Mouse (Mus musculus): ENCODE results near the gene Pbsn.
"Not testable (repeated sequence)": the region's sequence is repeated elsewhere in the genome, so short reads cannot be mapped to it uniquely, and the experiment has no call there.

Pbsn gene

DNA sequence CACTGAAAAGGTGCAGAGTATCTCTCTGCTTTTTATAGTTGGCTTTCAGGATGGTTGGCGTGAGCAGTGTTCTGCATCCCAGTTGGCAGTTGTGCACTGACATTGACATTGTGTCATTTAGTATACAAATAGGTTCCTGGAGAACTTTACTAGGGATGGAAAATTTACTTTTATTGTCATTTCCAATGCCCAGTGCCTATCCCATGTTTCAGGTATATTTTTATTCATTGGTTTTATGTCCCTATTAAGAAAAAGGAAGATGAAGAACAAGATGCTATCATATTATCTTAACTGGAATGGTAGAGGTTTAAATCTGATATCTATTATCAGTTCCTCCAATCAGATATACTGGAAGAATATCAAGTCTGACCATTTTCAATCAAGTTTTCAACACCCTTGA is at the start of gene Pbsn:
Gene Pbsn, minus strand, starts transcription at position 101 of the 400 bp plus-strand sequence.
- DNase-seq: no peak

GRCm38 (mm10) chrX:77880033-77880432 is 26.6 kb upstream of the Pbsn start:
- DNase-seq: not testable (repeated sequence)

DNA sequence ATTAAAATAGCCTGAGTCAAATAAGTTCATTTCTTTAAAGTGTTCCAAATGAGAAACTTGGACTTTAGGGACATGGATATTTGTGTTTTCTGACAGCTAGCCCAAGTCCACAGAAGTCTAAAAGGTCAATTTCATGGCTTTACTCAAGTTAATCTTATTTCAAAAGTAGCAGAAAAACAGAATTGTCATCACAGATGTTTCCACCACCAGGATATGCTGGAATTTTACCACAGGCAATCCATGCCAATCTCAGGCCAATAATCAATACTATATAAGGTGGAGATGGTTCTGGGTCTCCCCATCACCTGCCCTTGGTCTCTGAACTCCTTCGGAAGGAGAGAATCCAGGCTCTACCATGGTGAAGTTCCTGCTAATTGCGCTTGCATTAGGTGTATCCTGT is 11.0 kb upstream of the Pbsn start, which contains the start of gene Gm14744:
Gene Gm14744, plus strand, starts transcription at position 301 of the 400 bp plus-strand sequence.
- DNase-seq: not testable (repeated sequence)

DNA sequence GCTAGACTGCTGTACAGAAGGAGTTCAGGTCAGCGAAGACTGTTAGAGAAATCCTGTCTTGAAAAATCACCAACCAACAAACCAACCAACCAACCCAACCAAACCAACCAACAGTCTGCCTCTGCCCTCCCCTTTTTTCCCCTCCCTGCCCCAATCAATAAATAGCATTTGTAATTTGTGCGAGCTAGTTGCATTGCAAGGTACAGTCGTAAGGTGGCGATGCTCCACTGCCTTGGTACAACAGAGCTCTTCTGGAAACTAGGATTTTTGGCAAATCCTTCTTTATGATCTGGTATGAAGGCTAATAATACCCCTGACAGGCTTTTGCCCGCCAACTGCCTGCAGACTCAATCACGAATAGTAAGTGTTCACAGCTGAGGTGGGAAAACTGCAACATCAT is 41.4 kb downstream of the Pbsn start:
- DNase-seq: peak; percentile 8

DNA sequence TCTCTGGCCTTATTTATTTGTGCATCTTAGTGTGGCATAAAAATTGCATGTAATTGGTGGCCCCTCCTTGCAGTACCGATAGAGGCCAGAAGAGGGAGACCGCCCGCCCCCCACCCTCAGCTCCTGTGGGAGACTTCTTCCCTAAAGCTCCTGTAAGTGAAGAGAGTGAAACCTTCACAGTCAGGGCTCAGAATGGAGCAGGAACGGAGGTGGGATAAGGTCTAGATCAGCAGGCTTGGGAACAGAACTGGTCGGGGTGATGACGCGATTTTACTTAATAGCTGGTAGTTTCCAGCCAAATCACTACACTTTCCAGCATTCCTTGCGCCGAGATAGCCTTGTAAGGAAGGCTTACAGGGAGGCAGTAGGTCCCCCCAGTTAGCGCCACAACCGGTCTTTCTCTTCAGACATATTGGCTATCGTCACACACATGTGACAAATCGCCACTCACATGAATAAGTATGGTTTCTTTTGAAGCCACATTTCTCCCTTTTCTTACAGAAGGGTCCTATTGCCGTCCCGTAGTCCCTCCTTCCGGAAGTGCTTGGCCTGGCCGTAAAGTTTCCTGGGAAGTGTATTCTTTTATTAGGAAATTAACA is 42.7 kb downstream of the Pbsn start:
- peak; percentile 41 for DNase-seq

DNA sequence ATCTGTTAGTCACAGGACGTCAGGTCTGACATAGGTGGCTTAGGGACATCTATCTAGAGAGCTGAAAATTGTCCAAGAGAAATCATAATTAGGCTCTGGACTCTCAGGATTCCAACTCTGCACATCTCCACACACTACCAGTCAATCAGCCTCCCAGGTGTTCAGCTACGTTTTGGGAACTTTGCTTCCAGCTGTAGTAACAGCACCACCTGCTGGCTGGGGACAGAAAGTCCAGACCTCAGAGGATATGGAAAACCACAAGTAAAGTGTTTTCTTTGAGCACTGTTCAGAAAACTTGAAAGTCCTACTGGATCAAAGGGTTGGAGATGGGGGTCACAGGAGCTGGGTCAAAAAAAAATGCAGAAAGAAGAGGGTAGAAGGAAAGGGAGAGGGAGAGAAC is 44.8 kb downstream of the Pbsn start:
- DNase-seq: no peak

DNA sequence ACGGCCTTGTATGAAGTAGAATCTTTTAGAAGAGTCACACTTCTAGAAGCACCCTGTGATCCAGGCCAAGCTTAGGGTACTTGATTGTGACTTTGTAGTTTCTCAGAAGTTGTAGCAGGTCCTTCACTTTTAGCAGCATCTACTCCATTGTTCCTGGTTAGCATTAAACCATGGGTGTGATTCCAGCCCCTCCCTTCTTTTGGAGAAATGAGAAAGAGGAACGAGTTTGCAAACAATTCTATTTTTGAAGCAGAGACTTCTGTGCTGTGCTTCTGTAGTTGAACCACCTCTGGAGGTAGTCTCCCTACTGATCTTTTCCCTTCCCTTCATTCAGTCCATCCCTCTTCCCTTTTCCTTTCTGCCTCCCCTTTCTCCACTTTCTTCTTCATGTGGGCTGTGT is 51.1 kb downstream of the Pbsn start:
- DNase-seq: no peak

GRCm38 (mm10) chrX:77801543-77801942 is 51.9 kb downstream of the Pbsn start:
- DNase-seq: no peak

GRCm38 (mm10) chrX:77799554-77799953 is 53.9 kb downstream of the Pbsn start:
- DNase-seq: no peak

DNA sequence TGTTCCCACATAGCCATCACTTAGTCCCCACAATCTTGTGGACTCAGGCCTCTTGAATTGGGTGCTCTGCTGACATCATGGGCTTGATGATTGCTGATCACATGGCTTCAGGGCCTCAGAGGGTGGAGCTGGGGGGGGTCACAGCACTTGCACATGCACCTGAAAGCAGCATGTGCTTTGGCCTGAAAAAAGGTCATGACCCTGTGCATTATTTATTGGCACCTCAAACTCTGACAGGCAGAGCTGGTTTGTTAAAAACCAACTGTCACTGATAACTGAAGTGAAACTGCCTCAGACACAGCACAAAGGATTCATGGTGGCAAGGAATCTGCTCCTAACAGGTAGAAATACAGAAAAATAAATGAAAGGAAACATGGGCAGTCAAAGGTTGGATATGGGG is 55.6 kb downstream of the Pbsn start:
- DNase-seq: no peak

- no peak for DNase-seq
These were observed 56.5 kb downstream of the Pbsn start for GRCm38 (mm10) chrX:77796916-77797315.

DNA sequence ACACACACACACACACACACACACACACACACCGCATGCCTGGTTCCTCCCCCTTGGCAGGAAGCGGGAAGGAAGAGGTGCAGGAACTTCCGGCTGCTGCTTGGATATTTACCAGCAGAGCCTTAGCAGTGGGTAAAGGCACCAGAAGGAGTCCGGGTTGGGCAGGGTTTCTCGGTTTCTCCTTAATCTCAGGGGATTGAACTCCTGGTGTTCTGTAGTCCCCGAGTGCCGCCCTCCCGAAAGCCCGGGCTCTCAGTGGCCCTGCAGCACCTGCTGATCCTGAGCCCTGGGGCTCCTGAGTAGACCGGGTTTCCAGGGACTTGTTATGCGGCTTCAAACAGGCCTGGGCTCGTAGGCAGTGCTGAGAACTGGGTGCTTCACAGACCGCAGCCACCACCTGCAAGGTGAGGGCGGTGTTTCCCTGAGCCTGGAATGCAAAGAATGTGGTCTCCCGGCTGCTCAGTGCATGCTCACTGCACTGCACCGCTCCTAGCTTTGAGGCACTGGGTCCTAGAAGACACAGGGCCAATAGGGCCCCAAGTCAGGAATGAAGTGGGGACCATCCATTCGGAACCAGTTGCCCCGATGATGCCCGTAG is 57.1 kb downstream of the Pbsn start, which contains the start of gene Prkx:
Gene Prkx, minus strand, starts transcription at position 41 of the 598 bp plus-strand sequence.
- no peak for DNase-seq

GRCm38 (mm10) chrX:77795858-77796174 is 57.6 kb downstream of the Pbsn start:
- DNase-seq: peak; percentile 91

GRCm38 (mm10) chrX:77794962-77795857 is 58.2 kb downstream of the Pbsn start:
- no peak for DNase-seq

GRCm38 (mm10) chrX:77788675-77789074 is 64.7 kb downstream of the Pbsn start:
- no peak for DNase-seq
